Mouse (Mus musculus): Measurements from ENCODE around the gene Clip4. TPM values are rescaled to one million over a fixed set of nuclear protein-coding genes. Genes with fewer than 3 reads are reported as not detected.

Clip4 gene
- polyA plus RNA-seq, 1 experiment from 2014 or later = 6.3 TPM

DNA sequence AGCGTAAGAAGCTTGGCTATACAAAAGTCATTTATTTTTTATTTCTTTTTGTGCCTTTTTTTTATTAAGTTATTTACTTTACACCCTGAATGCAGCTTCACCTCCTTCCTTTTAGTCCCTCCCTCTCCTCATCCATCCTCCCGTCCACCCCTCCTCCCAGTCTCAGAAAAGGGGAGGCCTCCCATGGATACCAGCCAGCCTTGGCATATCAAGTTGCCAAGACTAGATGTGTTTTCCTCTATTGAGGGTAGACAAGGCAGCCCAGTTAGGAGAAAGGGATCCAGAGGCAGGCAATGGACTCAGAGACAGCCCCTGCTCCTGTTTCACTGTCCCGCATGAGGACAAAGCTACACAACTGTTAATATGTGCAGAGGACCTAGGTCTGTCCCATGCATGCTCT is 93.9 kb downstream of the Clip4 start:
- no peaks in the 10 kb centered on the region for H3K36me3 ChIP-seq (ENCODE audit: control insufficient read depth, insufficient read depth, low read length)
- DNase-seq (ENCODE audit: low spot score) = no peak
- H3K4me1 ChIP-seq (replicated peaks; ENCODE audit: control insufficient read depth, insufficient read depth, low read length) = no peaks in the 10 kb centered on the region
- no peak overlapping the region for H3K4me2 ChIP-seq (replicated peaks; ENCODE audit: low read depth, low read length)
- H3K9ac ChIP-seq (ENCODE audit: low read depth, low read length) = no peak overlapping the region
- no peaks in the 10 kb centered on the region for H3K9me3 ChIP-seq (ENCODE audit: control insufficient read depth, low read length)
- no peak overlapping the region for H3K4me3 ChIP-seq (ENCODE audit: low read depth, low read length)
- no peak for ATAC-seq (ENCODE audit: low FRiP score)
- H3K27me3 ChIP-seq (ENCODE audit: control insufficient read depth, insufficient read depth, low read length) = no peaks in the 10 kb centered on the region
- no peak overlapping the region for H3K27ac ChIP-seq (ENCODE audit: low read depth, low read length)
- 88% methylated on average over 3 of the region's 3 CpGs for WGBS

GRCm38 (mm10) chr17:71862895-71863294 is 94.6 kb downstream of the Clip4 start:
- no peak overlapping the region for H3K27ac ChIP-seq (ENCODE audit: low read depth, low read length)
- H3K27me3 ChIP-seq (ENCODE audit: control insufficient read depth, insufficient read depth, low read length) = no peaks in the 10 kb centered on the region
- ATAC-seq (ENCODE audit: low FRiP score) (no peak), DNase-seq (ENCODE audit: low spot score) (no peak)
- H3K4me1 ChIP-seq (replicated peaks; ENCODE audit: control insufficient read depth, insufficient read depth, low read length) = no peaks in the 10 kb centered on the region
- no peaks in the 10 kb centered on the region for H3K9me3 ChIP-seq (ENCODE audit: control insufficient read depth, low read length)
- WGBS = 89% methylated on average over 4 of the region's 4 CpGs
- no peaks in the 10 kb centered on the region for H3K36me3 ChIP-seq (ENCODE audit: control insufficient read depth, insufficient read depth, low read length)
- H3K4me3 ChIP-seq (ENCODE audit: low read depth, low read length) = no peak overlapping the region
- no peak overlapping the region for H3K4me2 ChIP-seq (replicated peaks; ENCODE audit: low read depth, low read length)
- no peak overlapping the region for H3K9ac ChIP-seq (ENCODE audit: low read depth, low read length)

GRCm38 (mm10) chr17:71864039-71864438 is 95.8 kb downstream of the Clip4 start:
- 90% methylated on average over 8 of the region's 8 CpGs for WGBS
- Histone ChIP-seq H3K9ac (ENCODE audit: low read depth, low read length) (no peak overlapping the region), H3K4me1 (replicated peaks; ENCODE audit: control insufficient read depth, insufficient read depth, low read length) (no peaks in the 10 kb centered on the region), H3K36me3 (ENCODE audit: control insufficient read depth, insufficient read depth, low read length) (no peaks in the 10 kb centered on the region), H3K9me3 (ENCODE audit: control insufficient read depth, low read length) (no peaks in the 10 kb centered on the region), H3K4me2 (replicated peaks; ENCODE audit: low read depth, low read length) (no peak overlapping the region), H3K4me3 (ENCODE audit: low read depth, low read length) (no peak overlapping the region), H3K27me3 (ENCODE audit: control insufficient read depth, insufficient read depth, low read length) (no peaks in the 10 kb centered on the region), H3K27ac (ENCODE audit: low read depth, low read length) (no peak overlapping the region)
- DNase-seq (ENCODE audit: low spot score) (no peak), ATAC-seq (ENCODE audit: low FRiP score) (no peak)

- no peaks in the 10 kb centered on the region; the same call in 1 of the 2 replicates for H3K4me1 ChIP-seq (replicated peaks; ENCODE audit: control insufficient read depth, insufficient read depth, low read length)
- WGBS = 88% methylated on average over 5 of the region's 5 CpGs
- no peak for ATAC-seq (ENCODE audit: low FRiP score)
Measured at GRCm38 (mm10) chr17:71865437-71865836, 97.2 kb downstream of the Clip4 start.

DNA sequence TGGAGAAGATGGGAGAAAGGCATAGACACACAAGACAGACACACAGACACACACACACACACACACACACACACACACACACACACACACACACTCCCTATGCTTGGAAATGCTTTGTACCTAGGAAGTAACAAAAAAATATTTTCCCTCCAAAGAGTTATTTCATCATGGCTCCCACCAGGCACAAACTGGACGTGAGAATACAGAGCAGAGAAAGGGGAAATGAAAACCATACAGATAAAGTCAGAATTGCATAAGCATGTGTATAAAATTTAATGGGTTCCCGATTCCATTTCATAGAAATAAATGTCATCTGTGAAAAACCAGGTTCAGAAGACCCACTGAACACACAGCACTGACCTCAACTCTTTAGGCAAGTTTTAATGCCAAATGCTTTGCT is 99.6 kb downstream of the Clip4 start:
- Histone ChIP-seq H3K9ac (ENCODE audit: low read depth, low read length) (no peak overlapping the region), H3K4me1 (replicated peaks; ENCODE audit: control insufficient read depth, insufficient read depth, low read length) (no peaks in the 10 kb centered on the region; the same call in 1 of the 2 replicates), H3K36me3 (ENCODE audit: control insufficient read depth, insufficient read depth, low read length) (no peaks in the 10 kb centered on the region), H3K9me3 (ENCODE audit: control insufficient read depth, low read length) (no peaks in the 10 kb centered on the region), H3K27ac (ENCODE audit: low read depth, low read length) (no peak overlapping the region), H3K27me3 (ENCODE audit: control insufficient read depth, insufficient read depth, low read length) (no peaks in the 10 kb centered on the region), H3K4me2 (replicated peaks; ENCODE audit: low read depth, low read length) (no peak overlapping the region), H3K4me3 (ENCODE audit: low read depth, low read length) (no peak overlapping the region)
- ATAC-seq (ENCODE audit: low FRiP score) = no peak
- no peak for DNase-seq (ENCODE audit: low spot score)
- WGBS = 90% methylated on average over 2 of the region's 2 CpGs

More at GRCm38 (mm10) chr17:71865437-71865836, 97.2 kb downstream of the Clip4 start:
- Histone ChIP-seq H3K9me3 (ENCODE audit: control insufficient read depth, low read length) (no peaks in the 10 kb centered on the region), H3K4me3 (ENCODE audit: low read depth, low read length) (no peak overlapping the region), H3K36me3 (ENCODE audit: control insufficient read depth, insufficient read depth, low read length) (no peaks in the 10 kb centered on the region), H3K27ac (ENCODE audit: low read depth, low read length) (no peak overlapping the region), H3K27me3 (ENCODE audit: control insufficient read depth, insufficient read depth, low read length) (no peaks in the 10 kb centered on the region), H3K9ac (ENCODE audit: low read depth, low read length) (no peak overlapping the region), H3K4me2 (replicated peaks; ENCODE audit: low read depth, low read length) (no peak overlapping the region)
- DNase-seq (ENCODE audit: low spot score) = no peak

- no peaks in the 10 kb centered on the region for H3K9me3 ChIP-seq (ENCODE audit: control insufficient read depth, low read length)
- no peaks in the 10 kb centered on the region; the same call in 1 of the 2 replicates for H3K4me1 ChIP-seq (replicated peaks; ENCODE audit: control insufficient read depth, insufficient read depth, low read length)
- H3K4me2 ChIP-seq (replicated peaks; ENCODE audit: low read depth, low read length) = no peak overlapping the region
- H3K36me3 ChIP-seq (ENCODE audit: control insufficient read depth, insufficient read depth, low read length) = no peaks in the 10 kb centered on the region
- DNase-seq (ENCODE audit: low spot score) (peak; percentile 30), ATAC-seq (ENCODE audit: low FRiP score) (no peak)
- H3K9ac ChIP-seq (ENCODE audit: low read depth, low read length) = no peak overlapping the region
- WGBS = 73% methylated on average over 12 of the region's 12 CpGs
- no peaks in the 10 kb centered on the region for H3K27me3 ChIP-seq (ENCODE audit: control insufficient read depth, insufficient read depth, low read length)
- no peak overlapping the region for H3K4me3 ChIP-seq (ENCODE audit: low read depth, low read length)
- no peak overlapping the region for H3K27ac ChIP-seq (ENCODE audit: low read depth, low read length)
Measured at GRCm38 (mm10) chr17:71868828-71869227, 100.6 kb downstream of the Clip4 start.

DNA sequence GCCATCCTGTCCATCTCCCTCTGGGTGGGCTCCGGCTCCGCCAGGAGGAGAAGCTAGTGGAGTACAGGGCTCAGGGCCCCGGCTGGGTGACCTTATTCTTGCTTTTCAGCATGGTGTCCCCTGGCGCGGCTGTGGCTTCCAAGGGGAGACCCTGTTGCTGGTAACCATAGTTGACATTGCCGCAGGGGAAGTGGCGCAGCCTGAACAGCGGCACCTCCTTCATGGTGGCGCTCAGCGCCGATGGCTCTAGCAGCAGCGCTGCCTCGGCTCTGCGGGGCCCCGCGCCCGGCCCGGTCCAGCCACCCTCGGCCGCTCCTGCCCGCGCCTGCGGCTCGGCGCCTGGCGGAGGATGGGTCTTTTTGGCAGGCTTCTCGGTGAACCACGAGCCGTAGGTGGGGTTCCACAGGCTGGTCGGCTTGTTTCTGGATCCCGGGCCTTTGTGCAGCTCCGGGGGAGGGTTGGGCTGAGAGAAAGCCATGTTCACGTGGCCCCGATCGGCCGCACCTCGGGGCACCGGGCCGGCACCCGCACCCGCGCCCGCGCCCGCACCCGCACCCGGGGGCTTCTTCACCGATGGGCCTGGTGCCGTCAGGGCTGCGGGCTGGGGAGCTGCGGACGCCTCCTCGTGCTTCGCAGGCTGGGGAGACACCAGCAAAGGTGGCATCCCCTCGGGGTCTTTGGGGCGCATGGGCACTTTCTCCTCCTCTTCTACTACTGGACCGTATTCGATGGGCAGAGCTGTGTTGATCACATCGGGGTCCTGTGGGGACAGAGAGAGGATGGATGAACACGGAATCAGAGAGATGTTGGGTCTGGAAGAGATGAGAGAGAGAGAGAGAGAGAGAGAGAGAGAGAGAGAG is 101.3 kb downstream of the Clip4 start:
- peak overlapping the region; percentile 44 for H3K4me3 ChIP-seq (ENCODE audit: low read depth, low read length)
- no peaks in the 10 kb centered on the region for H3K9me3 ChIP-seq (ENCODE audit: control insufficient read depth, low read length)
- ATAC-seq (ENCODE audit: low FRiP score) = peak; percentile 81
- peak overlapping the region; percentile 91 for H3K4me2 ChIP-seq (replicated peaks; ENCODE audit: low read depth, low read length)
- H3K36me3 ChIP-seq (ENCODE audit: control insufficient read depth, insufficient read depth, low read length) = no peaks in the 10 kb centered on the region
- H3K27ac ChIP-seq (ENCODE audit: low read depth, low read length) = no peak overlapping the region
- peak; percentile 66 for DNase-seq (ENCODE audit: low spot score)
- H3K4me1 ChIP-seq (replicated peaks; ENCODE audit: control insufficient read depth, insufficient read depth, low read length) = no peaks in the 10 kb centered on the region; the same call in 1 of the 2 replicates
- no peaks in the 10 kb centered on the region for H3K27me3 ChIP-seq (ENCODE audit: control insufficient read depth, insufficient read depth, low read length)
- peak overlapping the region; percentile 75 for H3K9ac ChIP-seq (ENCODE audit: low read depth, low read length)
- WGBS = 4% methylated on average over 57 of the region's 60 CpGs

DNA sequence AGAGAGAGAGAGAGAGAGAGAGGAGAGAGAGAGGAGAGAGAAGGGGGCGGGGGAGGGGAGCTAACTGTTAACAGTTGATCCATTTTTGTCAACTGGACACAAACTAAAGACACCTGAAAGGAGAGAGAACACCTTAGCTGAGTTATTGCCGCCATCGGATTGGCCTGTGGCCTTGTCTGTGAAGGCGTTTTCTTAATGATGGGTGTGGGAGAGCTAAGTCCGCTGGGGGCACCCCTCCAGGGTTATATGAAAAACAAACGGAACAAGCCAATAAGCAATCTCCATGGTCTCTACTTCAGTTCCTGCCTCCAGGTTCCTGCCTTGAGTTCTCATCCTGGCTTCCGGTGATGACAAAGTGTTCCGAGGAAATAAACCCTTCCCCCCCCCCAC is 102.0 kb downstream of the Clip4 start:
- H3K4me1 ChIP-seq (replicated peaks; ENCODE audit: control insufficient read depth, insufficient read depth, low read length) = no peaks in the 10 kb centered on the region; the same call in 1 of the 2 replicates
- H3K9me3 ChIP-seq (ENCODE audit: control insufficient read depth, low read length) = no peaks in the 10 kb centered on the region
- 89% methylated on average over 8 of the region's 8 CpGs for whole genome bisulfite sequencing
- no peak for DNase-seq (ENCODE audit: low spot score)
- no peak for ATAC-seq (ENCODE audit: low FRiP score)
- no peak overlapping the region for H3K4me2 ChIP-seq (replicated peaks; ENCODE audit: low read depth, low read length)
- H3K9ac ChIP-seq (ENCODE audit: low read depth, low read length) = no peak overlapping the region
- no peaks in the 10 kb centered on the region for H3K36me3 ChIP-seq (ENCODE audit: control insufficient read depth, insufficient read depth, low read length)
- no peak overlapping the region for H3K4me3 ChIP-seq (ENCODE audit: low read depth, low read length)
- no peak overlapping the region for H3K27ac ChIP-seq (ENCODE audit: low read depth, low read length)
- no peaks in the 10 kb centered on the region for H3K27me3 ChIP-seq (ENCODE audit: control insufficient read depth, insufficient read depth, low read length)

DNA sequence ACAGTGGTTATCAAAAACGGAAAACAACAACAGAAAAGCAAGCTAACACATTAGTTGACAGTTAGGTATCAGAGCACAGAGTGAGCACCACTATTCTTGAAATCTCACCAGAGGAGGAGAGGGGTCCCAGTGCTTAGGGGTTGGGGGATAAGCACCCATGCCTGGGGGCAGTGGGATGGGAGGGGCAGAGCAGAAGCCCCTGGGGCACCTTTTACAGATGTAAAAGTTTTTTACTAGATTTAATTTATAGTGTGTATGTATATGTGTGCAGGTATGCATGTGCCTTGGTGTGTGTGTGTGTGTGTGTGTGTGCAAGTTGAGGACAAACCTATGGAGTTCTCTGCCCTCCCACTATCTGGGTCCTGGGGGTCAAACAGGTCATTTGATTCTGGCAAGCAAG is 102.4 kb downstream of the Clip4 start:
- no peak for DNase-seq (ENCODE audit: low spot score)
- ATAC-seq (ENCODE audit: low FRiP score) = no peak
- H3K4me1 ChIP-seq (replicated peaks; ENCODE audit: control insufficient read depth, insufficient read depth, low read length) = no peaks in the 10 kb centered on the region; the same call in 1 of the 2 replicates
- no peak overlapping the region for H3K4me2 ChIP-seq (replicated peaks; ENCODE audit: low read depth, low read length)
- WGBS = 86% methylated on average over 1 of the region's 1 CpGs
- no peaks in the 10 kb centered on the region for H3K9me3 ChIP-seq (ENCODE audit: control insufficient read depth, low read length)
- H3K27ac ChIP-seq (ENCODE audit: low read depth, low read length) = no peak overlapping the region
- no peak overlapping the region for H3K4me3 ChIP-seq (ENCODE audit: low read depth, low read length)
- no peaks in the 10 kb centered on the region for H3K36me3 ChIP-seq (ENCODE audit: control insufficient read depth, insufficient read depth, low read length)
- no peak overlapping the region for H3K9ac ChIP-seq (ENCODE audit: low read depth, low read length)
- no peaks in the 10 kb centered on the region for H3K27me3 ChIP-seq (ENCODE audit: control insufficient read depth, insufficient read depth, low read length)

Measured in hindbrain, embryonic 11.5 days (tissue).